Comparison of ENCODE assay signal across 8 mouse cellular contexts in the genomic region with DNA sequence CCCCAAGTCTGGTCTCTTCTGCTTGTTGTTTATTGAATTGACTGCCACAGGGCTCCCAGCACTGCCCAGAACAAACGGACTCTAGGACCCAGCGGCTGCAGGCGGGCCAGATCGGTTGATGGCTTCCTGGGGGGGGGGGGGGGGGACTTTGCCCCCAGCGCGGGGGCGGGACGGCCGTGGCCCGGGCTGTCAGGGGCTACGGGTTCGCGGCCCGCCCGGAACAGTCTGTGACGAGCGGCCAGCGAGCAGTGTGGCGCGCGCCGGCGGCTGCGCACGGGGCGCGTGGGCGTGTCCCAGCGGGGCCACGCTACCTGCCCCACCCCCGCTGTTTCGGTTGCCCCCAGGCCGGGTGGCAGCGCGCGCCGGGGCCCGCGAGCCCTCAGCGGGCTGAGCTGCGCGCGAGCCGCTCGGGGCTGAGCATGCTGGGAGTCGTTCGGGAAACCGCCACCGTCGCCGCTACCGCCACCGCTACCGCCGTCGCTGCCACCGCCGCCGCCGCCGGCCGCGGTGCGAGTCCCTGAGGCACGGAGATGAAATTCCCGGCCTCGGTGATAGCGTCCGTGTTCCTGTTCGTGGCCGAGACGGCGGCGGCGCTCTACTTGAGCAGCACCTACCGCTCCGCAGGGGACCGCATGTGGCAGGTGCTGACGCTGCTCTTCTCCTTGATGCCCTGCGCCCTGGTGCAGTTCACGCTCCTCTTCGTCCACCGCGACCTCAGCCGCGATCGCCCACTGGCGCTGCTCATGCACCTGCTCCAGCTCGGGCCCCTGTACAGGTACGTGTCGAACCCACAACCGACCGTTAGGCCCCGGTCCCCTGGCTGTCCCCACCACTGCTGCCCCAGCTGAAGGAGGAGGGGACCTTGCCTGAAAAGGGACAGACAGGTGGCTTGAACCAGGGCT. TPM values are rescaled to one million over a fixed set of nuclear protein-coding genes. Genes with fewer than 3 reads are reported as not detected.
A peak's percentile ranks its signal among the peaks of the same experiment; 100 is the strongest.
DNase-seq lines count a peak whose midpoint lies in the region; ATAC-seq lines count a peak whose summit lies in the region.

A gene (plus strand): TSS at position 297 of the 902 bp plus-strand sequence.

- DNase-seq in adrenal gland, adult 8-10 months: peak; percentile 18
- peak; percentile 73 for DNase-seq in embryo, embryonic 11 days
- peak; percentile 44 for DNase-seq in gastrocnemius, postnatal 25 days
- peak; percentile 74 for DNase-seq in limb, embryonic 10.5 days (ENCODE audit: low spot score)
- DNase-seq in midbrain, embryonic 10.5 days (ENCODE audit: low spot score): peak; percentile 67
- DNase-seq in skeletal muscle tissue, adult 2 months (ENCODE audit: low read depth, low spot score): peak; percentile 35
- DNase-seq in MN1 (ENCODE audit: low spot score): no peak

- ATAC-seq in intestine, embryonic 15.5 days: peak; percentile 93

- H3K9me3 ChIP-seq in intestine, embryonic 15.5 days: no peaks in the 10 kb centered on the region
- no peaks in the 10 kb centered on the region for H3K9me3 ChIP-seq in limb, embryonic 10.5 days (replicated peaks)
- H3K9me3 ChIP-seq in midbrain, embryonic 10.5 days (replicated peaks): no peaks in the 10 kb centered on the region; the same call in 1 of the 2 replicates

- peak within 1 kb of the TSS; percentile 51; the same call in 1 of the 2 replicates for H3K27ac ChIP-seq in intestine, embryonic 15.5 days
- H3K27ac ChIP-seq in limb, embryonic 10.5 days: peak within 1 kb of the TSS; percentile 79
- peak within 1 kb of the TSS; percentile 80 for H3K27ac ChIP-seq in midbrain, embryonic 10.5 days (replicated peaks)

- H3K9ac ChIP-seq in intestine, embryonic 15.5 days: peak within 1 kb of the TSS; percentile 44

- H3K36me3 ChIP-seq in intestine, embryonic 15.5 days: no peaks in the 10 kb centered on the region
- H3K36me3 ChIP-seq in limb, embryonic 10.5 days: no peaks in the 10 kb centered on the region
- no peaks in the 10 kb centered on the region for H3K36me3 ChIP-seq in midbrain, embryonic 10.5 days

- H3K4me3 ChIP-seq in intestine, embryonic 15.5 days (replicated peaks): peak within 1 kb of the TSS; percentile 52
- H3K4me3 ChIP-seq in limb, embryonic 10.5 days: peak within 1 kb of the TSS; percentile 61
- H3K4me3 ChIP-seq in midbrain, embryonic 10.5 days: peak within 1 kb of the TSS; percentile 64

- WGBS in intestine, embryonic 15.5 days: 12% methylated on average over 83 of the region's 94 CpGs
- WGBS in limb, embryonic 10.5 days: 8% methylated on average over 52 of the region's 94 CpGs
- 11% methylated on average over 88 of the region's 94 CpGs for WGBS in midbrain, embryonic 10.5 days

- H3K4me2 ChIP-seq in intestine, embryonic 15.5 days (replicated peaks): peak within 1 kb of the TSS; percentile 55

- no peaks in the 10 kb centered on the region for H3K27me3 ChIP-seq in intestine, embryonic 15.5 days (replicated peaks)
- H3K27me3 ChIP-seq in limb, embryonic 10.5 days (ENCODE audit: low read depth, poor library complexity, severe bottlenecking): peaks cover 13% of the 10 kb centered on the region
- no peaks in the 10 kb centered on the region for H3K27me3 ChIP-seq in midbrain, embryonic 10.5 days (ENCODE audit: low read depth, poor library complexity, severe bottlenecking)

- no peaks in the 10 kb centered on the region for H3K4me1 ChIP-seq in intestine, embryonic 15.5 days (replicated peaks)
- no peaks in the 10 kb centered on the region for H3K4me1 ChIP-seq in limb, embryonic 10.5 days
- no peaks in the 10 kb centered on the region for H3K4me1 ChIP-seq in midbrain, embryonic 10.5 days

RNA-seq across cellular contexts. Expression of the gene that starts here (rescaled TPM):
- 1 to 10 TPM; 2.5 to 2.7 (median 2.5) TPM for total RNA-seq in adrenal gland, adult 8-10 months (2022)
- 1 to 10 TPM; 3.8 TPM for total RNA-seq in gastrocnemius, postnatal 25 days (2021)
- 4.1 and 4.9 TPM in 2 replicates for polyA plus RNA-seq in intestine, embryonic 15.5 days (2015; fragmentation: Nextera tagmentation; extraction: Ambion mirVana)
- 1.7 and 1.9 TPM in 2 replicates for polyA plus RNA-seq in limb, embryonic 10.5 days (2016; fragmentation: Nextera tagmentation; extraction: Ambion mirVana)
- polyA plus RNA-seq in midbrain, embryonic 10.5 days (2016; fragmentation: Nextera tagmentation; extraction: Ambion mirVana): 2.0 and 2.3 TPM in 2 replicates
